ENCODE assay signal across 9 mouse cellular contexts in genomic region chr13:3636797-3637196, GRCm38 (mm10). TPM values are rescaled to one million over a fixed set of nuclear protein-coding genes. Genes with fewer than 3 reads are reported as not detected.
DNase-seq lines count a peak whose midpoint lies in the region; ATAC-seq lines count a peak whose summit lies in the region.
"Had no signal": no experiment of that assay in that cellular context is flagged by ENCODE, and none has a peak within 500 bp of the region (broad histone marks: within the 10 kb centered on the region; RNA-seq: fewer than 3 reads in every experiment).

No protein-coding gene starts in this region.

- no peaks in the 10 kb centered on the region for H3K36me3 ChIP-seq in kidney, embryonic 16.5 days (ENCODE audit: insufficient read depth, low read length)
- no peaks in the 10 kb centered on the region for H3K36me3 ChIP-seq in forebrain, embryonic 11.5 days (ENCODE audit: control insufficient read depth, insufficient read depth, low read length)

- peak; percentile 28 for DNase-seq in adrenal gland, adult 2 months
- DNase-seq in adrenal gland, postnatal 4 days (ENCODE audit: low spot score in 2 of 2): no peak
- DNase-seq in NIH3T3 (ENCODE audit: low read depth): peak; percentile 31
- no peak for DNase-seq in retina, embryonic 14.5 days (ENCODE audit: low spot score)
- DNase-seq in forebrain, embryonic 11.5 days (ENCODE audit: low spot score): no peak
- no peak for DNase-seq in right cerebral cortex, postnatal 10 days (ENCODE audit: low spot score in 2 of 2)

- 0 out of 2 replicates have a peak overlapping the region, but pooled peaks have one; percentile 20 for H3K4me3 ChIP-seq in kidney, embryonic 16.5 days (ENCODE audit: low read length)
- no peak overlapping the region for H3K4me3 ChIP-seq in forebrain, embryonic 11.5 days (ENCODE audit: low read depth, low read length)
- H3K4me3 ChIP-seq: erythroblast, embryonic 14.5 days had no signal

- no peak for ATAC-seq in kidney, embryonic 16.5 days (ENCODE audit: low FRiP score, low TSS enrichment)
- ATAC-seq in megakaryocyte-erythroid progenitor cell, adult 5-6 weeks (replicated peaks; ENCODE audit: low FRiP score, low TSS enrichment, poor library complexity, severe bottlenecking): peak; percentile 51
- ATAC-seq in forebrain, embryonic 11.5 days (replicated peaks; ENCODE audit: low FRiP score): no peak

- WGBS in kidney, embryonic 16.5 days: 57% methylated on average over 11 of the region's 11 CpGs
- WGBS in forebrain, embryonic 11.5 days: 75% methylated on average over 11 of the region's 11 CpGs

- no peak overlapping the region for H3K9ac ChIP-seq in kidney, embryonic 16.5 days (replicated peaks; ENCODE audit: low read length)
- H3K9ac ChIP-seq in forebrain, embryonic 11.5 days (ENCODE audit: low read length): no peak overlapping the region

- 0 out of 2 replicates have a peak overlapping the region, but pooled peaks have one; percentile 12 for H3K4me2 ChIP-seq in kidney, embryonic 16.5 days (replicated peaks; ENCODE audit: low read depth, low read length)
- H3K4me2 ChIP-seq in forebrain, embryonic 11.5 days (ENCODE audit: low read depth, low read length, severe bottlenecking): no peak overlapping the region

- no peaks in the 10 kb centered on the region for H3K27me3 ChIP-seq in kidney, embryonic 16.5 days (ENCODE audit: insufficient read depth, low read length)
- H3K27me3 ChIP-seq in forebrain, embryonic 11.5 days (ENCODE audit: control insufficient read depth, insufficient read depth, low read length): no peaks in the 10 kb centered on the region

- H3K4me1 ChIP-seq in kidney, embryonic 16.5 days (ENCODE audit: insufficient read depth, low read length): peaks cover 8% of the 10 kb centered on the region; the same call in 1 of the 2 replicates
- H3K4me1 ChIP-seq in forebrain, embryonic 11.5 days (replicated peaks; ENCODE audit: control insufficient read depth, insufficient read depth, low read length): no peaks in the 10 kb centered on the region

- no peaks in the 10 kb centered on the region for H3K9me3 ChIP-seq in kidney, embryonic 16.5 days (ENCODE audit: low read length)
- H3K9me3 ChIP-seq in forebrain, embryonic 11.5 days (ENCODE audit: control insufficient read depth, low read length): no peaks in the 10 kb centered on the region

- no peak overlapping the region for H3K27ac ChIP-seq in kidney, embryonic 16.5 days (ENCODE audit: low read length)
- no peak overlapping the region for H3K27ac ChIP-seq in forebrain, embryonic 11.5 days (ENCODE audit: low read depth, low read length)

RNA-seq across cellular contexts. Expression of gene Asb13, which starts 3.0 kb away (rescaled TPM):
- 10 to 100 TPM; 13.5 to 15.9 TPM for total RNA-seq in adrenal gland, adult 2 months (2021)
- polyA plus RNA-seq in adrenal gland, adult 2 months (2012; rRNA removed): 19.8 and 21.0 TPM in 2 replicates
- 10 to 100 TPM; 14.6 to 16.9 TPM for total RNA-seq in adrenal gland, postnatal 4 days (2021)
- polyA plus RNA-seq in kidney, embryonic 16.5 days (2015; fragmentation: Nextera tagmentation; extraction: Ambion mirVana): 16.0 and 19.8 TPM in 2 replicates
- 5.4 and 9.9 TPM in 2 replicates for total RNA-seq in megakaryocyte-erythroid progenitor cell, adult 5-6 weeks (2014; fragmentation: Nextera tagmentation)
- total RNA-seq in megakaryocyte-erythroid progenitor cell, adult 5-6 weeks (2017): 7.3 and 7.7 TPM in 2 replicates
- polyA plus RNA-seq in forebrain, embryonic 11.5 days (2014; fragmentation: Nextera tagmentation; extraction: Ambion mirVana): 12.1 and 15.0 TPM in 2 replicates

RNA-seq across cellular contexts. Expression of gene Fam208b, which starts 25.9 kb away (rescaled TPM):
- total RNA-seq in adrenal gland, adult 2 months (2021): 10 to 100 TPM; 16.9 to 29.0 TPM
- polyA plus RNA-seq in adrenal gland, adult 2 months (2012; rRNA removed): 0.88 and 1.4 TPM in 2 replicates
- 10 to 100 TPM; 28.7 to 31.4 TPM for total RNA-seq in adrenal gland, postnatal 4 days (2021)
- polyA plus RNA-seq in kidney, embryonic 16.5 days (2015; fragmentation: Nextera tagmentation; extraction: Ambion mirVana): 12.7 and 15.5 TPM in 2 replicates
- 66.5 and 85.9 TPM in 2 replicates for total RNA-seq in megakaryocyte-erythroid progenitor cell, adult 5-6 weeks (2014; fragmentation: Nextera tagmentation)
- total RNA-seq in megakaryocyte-erythroid progenitor cell, adult 5-6 weeks (2017): 45.8 TPM in 2 replicates
- 25.5 and 30.3 TPM in 2 replicates for polyA plus RNA-seq in forebrain, embryonic 11.5 days (2014; fragmentation: Nextera tagmentation; extraction: Ambion mirVana)

Comparison
In these comparisons a context has a peak if more than half of its experiments do, and no peak if none do; other contexts are left out.
1. DNase-seq: peak in adrenal gland, adult 2 months (single experiment) and NIH3T3 (single experiment); none in adrenal gland, postnatal 4 days (0 of 2), retina, embryonic 14.5 days (single experiment), forebrain, embryonic 11.5 days (single experiment) and right cerebral cortex, postnatal 10 days (0 of 2).